Mouse (Mus musculus) CH12.LX (cell line): Measurements from ENCODE around the gene Slc25a33. TPM values are rescaled to one million over a fixed set of nuclear protein-coding genes. Genes with fewer than 3 reads are reported as not detected.

Experiments used
- DNase-seq: peaks from one replicate; pipeline ENCODE4 v3.0.0-alpha.2; 2013; ENCODE audit errors: extremely low read depth
- H3K27ac ChIP-seq: 2 replicates; pipeline ENCODE4 v1.5.1; 2012; ENCODE audit warnings: low read depth, mild to moderate bottlenecking, control low read depth, moderate library complexity; ENCODE audit not compliant: insufficient read depth
- H3K27me3 ChIP-seq: replicated peaks from 2 replicates; pipeline ENCODE3; 2012; ENCODE audit warnings: inconsistent platforms
- H3K36me3 ChIP-seq, 2 experiments: replicated peaks in 1 of 2; 2 replicates each; pipeline versions ENCODE3 to v1.6.1; 2012; ENCODE audit warnings: inconsistent platforms in 1 of 2, low read length in 1 of 2, mild to moderate bottlenecking in 1 of 2, mixed read lengths in 1 of 2, moderate library complexity in 1 of 2; ENCODE audit not compliant: control insufficient read depth in 1 of 2, insufficient read depth in 1 of 2
- H3K4me1 ChIP-seq, 2 experiments: 2 replicates each; pipeline ENCODE4 v1.6.1; 2012; ENCODE audit warnings: inconsistent platforms in 1 of 2, moderate library complexity in 1 of 2; ENCODE audit not compliant: insufficient read depth in 2 of 2, control insufficient read depth in 1 of 2
- H3K4me2 ChIP-seq: 2 replicates; pipeline ENCODE4 v1.6.1; 2012; ENCODE audit warnings: low read depth, mild to moderate bottlenecking, control low read depth; ENCODE audit not compliant: poor library complexity, insufficient read depth, severe bottlenecking
- H3K4me3 ChIP-seq, 3 experiments: fragments of 150-350 bp in 1 of 3; sonication (generic) in 1 of 3; replicated peaks in 1 of 3; 2 replicates each; pipeline versions ENCODE3 to v1.5.1; 2011 to 2012; ENCODE audit warnings: low read depth in 2 of 3, low read length in 2 of 3, mild to moderate bottlenecking in 2 of 3, moderate library complexity in 2 of 3, control low read depth in 1 of 3, improper control_type of control experiment in 1 of 3, inconsistent platforms in 1 of 3, mixed read lengths in 1 of 3; ENCODE audit not compliant: poor library complexity in 1 of 3
- H3K79me2 ChIP-seq: replicated peaks from 2 replicates; pipeline ENCODE4 v1.6.1; 2012; ENCODE audit warnings: mild to moderate bottlenecking, moderate library complexity; ENCODE audit not compliant: control insufficient read depth, poor library complexity, insufficient read depth, severe bottlenecking; ENCODE audit errors: extremely low read depth
- H3K9ac ChIP-seq: 2 replicates; pipeline ENCODE4 v1.6.1; 2012; ENCODE audit warnings: low read depth, mild to moderate bottlenecking, control low read depth, moderate library complexity; ENCODE audit not compliant: insufficient read depth
- H3K9me3 ChIP-seq: replicated peaks from 2 replicates; pipeline ENCODE3; 2012; ENCODE audit warnings: low read length, inconsistent platforms, mixed read lengths
- CHD1 ChIP-seq: IDR thresholded peaks from 2 replicates; pipeline ENCODE4 v1.6.1; 2012; ENCODE audit warnings: low read depth, low read length, improper control_type of control experiment, inconsistent platforms
- CHD2 ChIP-seq: IDR thresholded peaks from 2 replicates; pipeline ENCODE4 v1.6.1; 2011; ENCODE audit warnings: low read length, improper control_type of control experiment
- HCFC1 ChIP-seq: IDR thresholded peaks from 2 replicates; pipeline ENCODE4 v1.6.1; 2012; ENCODE audit warnings: low read depth, mild to moderate bottlenecking, inconsistent platforms, low read length, improper control_type of control experiment
- JUN ChIP-seq: IDR thresholded peaks from 2 replicates; pipeline ENCODE4 v1.6.1; 2011; ENCODE audit warnings: low read depth, mild to moderate bottlenecking, low read length, improper control_type of control experiment, moderate library complexity; ENCODE audit not compliant: insufficient read depth
- MAFK ChIP-seq: IDR thresholded peaks from 2 replicates; pipeline ENCODE4 v1.6.1; 2011; ENCODE audit warnings: low read length, improper control_type of control experiment; ENCODE audit not compliant: insufficient replicate concordance
- MAX ChIP-seq: IDR thresholded peaks from 2 replicates; pipeline ENCODE4 v1.6.1; 2011; ENCODE audit warnings: low read length, improper control_type of control experiment
- NELFE ChIP-seq: IDR thresholded peaks from 2 replicates; pipeline ENCODE4 v1.6.1; 2011; ENCODE audit warnings: low read depth, low read length, improper control_type of control experiment
- POLR2AphosphoS2 ChIP-seq: IDR thresholded peaks from 2 replicates; pipeline ENCODE4 v1.6.1; 2011; ENCODE audit warnings: low read depth, low read length, improper control_type of control experiment
- RAD21 ChIP-seq: IDR thresholded peaks from 2 replicates; pipeline ENCODE4 v1.6.1; 2011; ENCODE audit warnings: low read depth, mild to moderate bottlenecking, low read length, improper control_type of control experiment, moderate library complexity
- RCOR1 ChIP-seq: conservative IDR thresholded peaks from 2 replicates; pipeline ENCODE4 v1.6.1; 2012; ENCODE audit warnings: low read depth, mild to moderate bottlenecking, inconsistent platforms, low read length, improper control_type of control experiment
- SIN3A ChIP-seq: IDR thresholded peaks from 2 replicates; pipeline ENCODE4 v1.6.1; 2012; ENCODE audit warnings: low read length, improper control_type of control experiment, inconsistent platforms
- TCF12 ChIP-seq: IDR thresholded peaks from 2 replicates; pipeline ENCODE4 v1.6.1; 2014; ENCODE audit warnings: low read depth, mild to moderate bottlenecking, inconsistent platforms, low read length, improper control_type of control experiment
- UBTF ChIP-seq: IDR thresholded peaks from 2 replicates; pipeline ENCODE4 v1.6.1; 2012; ENCODE audit warnings: low read depth, mild to moderate bottlenecking, inconsistent platforms, low read length, improper control_type of control experiment, moderate library complexity
- USF2 ChIP-seq: conservative IDR thresholded peaks from 2 replicates; pipeline ENCODE4 v1.6.1; 2011; ENCODE audit warnings: low read depth, low read length, improper control_type of control experiment
- ZC3H11A ChIP-seq: IDR thresholded peaks from 2 replicates; pipeline ENCODE4 v1.6.1; 2012; ENCODE audit warnings: low read depth, mild to moderate bottlenecking, inconsistent platforms, low read length, improper control_type of control experiment
- ZMIZ1 ChIP-seq: IDR thresholded peaks from 2 replicates; pipeline ENCODE4 v1.6.1; 2012; ENCODE audit warnings: low read depth, mild to moderate bottlenecking, inconsistent platforms, low read length, improper control_type of control experiment
- dilution Hi-C: fragments of 300-500 bp; cut with MboI; formaldehyde crosslinking; loops from 2 replicates; pipeline ENCODE4 v1.14.3; 2020; ENCODE audit warnings: low sequenced_read_pairs; ENCODE audit not compliant: extremely low pct_unique_long_range_greater_than_20kb, extremely low pct_ligation_motif_present
- in situ Hi-C: fragments of 300-500 bp; cut with MboI; formaldehyde crosslinking; loops from 3 replicates; pipeline ENCODE4 v1.14.3; 2019; ENCODE audit warnings: low sequenced_read_pairs, low pct_ligation_motif_present, low pct_unique_long_range_greater_than_20kb, mixed read lengths
- polyA plus RNA-seq: library from polyadenylated mRNA; unstranded; fragments of >175 nt; gene quantifications from 2 replicates; pipeline ENCODE4 v1.2.1, GENCODE M21; 2012; ENCODE audit warnings: low read depth; ENCODE audit not compliant: insufficient read length
- total RNA-seq, 2 experiments: library from RNA; depleted of rRNA; stranded (reverse); fragments of 300-350 nt in 1 of 2; fragments of >200 nt in 1 of 2; gene quantifications; 2 replicates each; pipeline ENCODE4 v1.2.3; 2012 to 2014

Gene Slc25a33
- total and polyA plus RNA-seq, 3 experiments: 25.3 to 35.5 (median 32.4) TPM

GRCm38 (mm10) chr4:149765201-149765600 lies 8.9 kb downstream of the Slc25a33 start:
- dilution Hi-C loops: no loop called here
- TF ChIP-seq TCF12 (no peak), USF2 (no peak), MAX (no peak), NELFE (no peak), CHD2 (no peak), RCOR1 (no peak), SIN3A (no peak), UBTF (no peak)
- TF ChIP-seq, all 38 proteins: peak for 0
- Histone ChIP-seq H3K4me2 (no peak overlapping the region), H3K4me3 (no peak overlapping the region), H3K27ac (no peak overlapping the region), H3K9ac (no peak overlapping the region), H3K27me3 (no peaks in the 10 kb centered on the region), H3K79me2 (peaks cover 9% of the 10 kb centered on the region), H3K36me3 (peaks cover 25 to 51% of the 10 kb centered on the region in 2 experiments), H3K9me3 (no peaks in the 10 kb centered on the region), H3K4me1 (peaks cover 5 to 22% of the 10 kb centered on the region in 2 experiments)
- DNase-seq: peak; percentile 21
- in situ Hi-C loops: no loop called here

- dilution Hi-C loops: no loop called here
- no peak overlapping the region for H3K4me2 ChIP-seq
- DNase-seq: no peak
- no peak for TF ChIP-seq RAD21
- TF ChIP-seq ZMIZ1: no peak
- no peak for TF ChIP-seq MAX
- no peak for TF ChIP-seq POLR2AphosphoS2
- TF ChIP-seq ZC3H11A: no peak
- no peak for TF ChIP-seq MAFK
- TF ChIP-seq HCFC1: no peak
- no peak for TF ChIP-seq CHD1
- no peak for TF ChIP-seq JUN
- TF ChIP-seq, all 38 proteins: peak for 0
- Histone ChIP-seq H3K4me1 (peaks cover 2 to 11% of the 10 kb centered on the region in 2 experiments; a peak in 3 of 4 replicates), H3K36me3 (peaks cover 36 to 62% of the 10 kb centered on the region in 2 experiments), H3K9ac (no peak overlapping the region), H3K27ac (no peak overlapping the region), H3K9me3 (no peaks in the 10 kb centered on the region), H3K79me2 (no peaks in the 10 kb centered on the region; the same call in 1 of the 2 replicates), H3K27me3 (no peaks in the 10 kb centered on the region), H3K4me3 (no peak overlapping the region)
- in situ Hi-C loops: no loop called here
These were observed 10.7 kb downstream of the Slc25a33 start for GRCm38 (mm10) chr4:149763335-149763734.
